Mouse (Mus musculus) lung, adult 2 months (tissue): ENCODE data around the gene Prdx6.

ENCODE experiments used
- CTCF ChIP-seq: fragments of 200-500 bp; IDR thresholded peaks from 2 replicates; pipeline ENCODE4 v1.5.1; 2011; ENCODE audit warnings: mild to moderate bottlenecking, low read length, control low read depth; ENCODE audit not compliant: insufficient read depth
- POLR2A ChIP-seq: fragments of 200-500 bp; IDR thresholded peaks from 2 replicates; pipeline ENCODE4 v1.6.1; 2011; ENCODE audit warnings: low read depth, mild to moderate bottlenecking, control low read depth, low read length, borderline replicate concordance; ENCODE audit errors: extremely low read depth

DNA sequence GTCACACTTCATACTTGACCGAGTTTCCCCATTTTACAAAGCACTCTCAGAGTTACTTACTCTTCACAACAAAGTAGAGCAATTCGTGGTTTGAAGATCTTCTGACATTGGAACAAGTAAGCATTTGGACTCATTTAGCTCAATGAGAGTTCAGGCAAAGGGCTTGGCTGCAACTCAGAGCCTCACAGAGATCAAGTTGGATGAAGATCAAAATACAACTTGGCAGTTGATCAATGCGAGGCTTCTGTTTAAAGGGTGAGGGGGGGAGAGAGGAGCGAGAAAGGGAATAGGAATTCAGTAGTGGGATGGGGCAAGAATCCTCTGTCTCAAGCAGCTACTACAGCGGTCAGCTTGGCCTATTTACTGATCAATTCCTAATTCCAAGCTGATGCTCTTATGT lies 26.2 kb downstream of the Prdx6 start:
- TF ChIP-seq CTCF (no peak), POLR2A (no peak)
